ENCODE assay signal across 17 mouse cellular contexts in the genomic region with DNA sequence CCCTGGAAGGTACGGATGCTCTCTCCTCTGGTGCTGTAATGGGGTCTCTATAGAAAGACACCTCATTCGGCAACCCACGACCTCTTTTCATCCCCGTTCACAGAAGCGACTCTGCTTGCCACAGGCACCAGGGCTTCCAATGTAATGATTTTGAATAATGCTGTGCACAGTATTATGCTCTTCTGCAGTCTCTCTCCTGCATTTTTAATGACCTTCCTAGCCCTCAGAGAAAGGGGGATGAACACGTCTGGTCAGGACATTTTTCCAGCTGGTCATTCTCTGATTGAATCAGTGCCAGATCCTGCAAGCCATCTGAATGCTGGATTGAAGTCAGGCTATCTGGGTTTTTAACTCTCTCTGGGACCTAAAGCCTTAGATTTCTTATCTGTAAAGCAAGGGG.
DNase-seq lines count a peak whose midpoint lies in the region; ATAC-seq and TF ChIP-seq lines count a peak whose summit lies in the region.
"Had no signal": no experiment of that assay in that cellular context is flagged by ENCODE, and none has a peak within 500 bp of the region (broad histone marks: within the 10 kb centered on the region; RNA-seq: fewer than 3 reads in every experiment).

No protein-coding gene starts in this region.

- H3K27ac ChIP-seq in forebrain, embryonic 15.5 days (replicated peaks): no peak overlapping the region
- H3K27ac ChIP-seq in forebrain, embryonic 12.5 days: no peak overlapping the region
- H3K27ac ChIP-seq in midbrain, postnatal 0 days (ENCODE audit: low read depth, low read length): no peak overlapping the region
- no peak overlapping the region for H3K27ac ChIP-seq in kidney, embryonic 14.5 days (ENCODE audit: low read depth, low read length)
- H3K27ac ChIP-seq in heart, embryonic 11.5 days (ENCODE audit: low read depth, low read length): no peak overlapping the region
- H3K27ac ChIP-seq: kidney, postnatal 0 days; limb, embryonic 10.5 days; liver, embryonic 13.5 days; stomach, embryonic 15.5 days had no signal

- WGBS in forebrain, embryonic 15.5 days: 44% methylated on average over 6 of the region's 6 CpGs
- WGBS in forebrain, embryonic 12.5 days: 40% methylated on average over 6 of the region's 6 CpGs
- WGBS in midbrain, postnatal 0 days: 21% methylated on average over 6 of the region's 6 CpGs
- 79% methylated on average over 6 of the region's 6 CpGs for WGBS in kidney, embryonic 14.5 days
- WGBS in heart, embryonic 11.5 days (ENCODE audit: insufficient replicate concordance): 65% methylated on average over 6 of the region's 6 CpGs

- 0 out of 2 replicates have a peak, but pooled peaks have one; percentile 13 for ATAC-seq in forebrain, embryonic 15.5 days (replicated peaks)
- no peak for ATAC-seq in forebrain, embryonic 12.5 days (ENCODE audit: low FRiP score)
- peak; percentile 36; the same call in 1 of the 2 replicates for ATAC-seq in cerebellum, adult (ENCODE audit: insufficient number of reproducible peaks, low FRiP score, low TSS enrichment)
- no peak for ATAC-seq in midbrain, postnatal 0 days (ENCODE audit: low FRiP score)
- no peak for ATAC-seq in kidney, embryonic 14.5 days (ENCODE audit: low FRiP score, low TSS enrichment)
- ATAC-seq in heart, embryonic 11.5 days (replicated peaks; ENCODE audit: insufficient number of reproducible peaks, low FRiP score, low TSS enrichment): no peak
- ATAC-seq: inflammation-experienced regulatory T-cells, adult 6 months had no signal

- H3K4me1 ChIP-seq in forebrain, embryonic 15.5 days: no peaks in the 10 kb centered on the region
- peaks cover 8% of the 10 kb centered on the region for H3K4me1 ChIP-seq in forebrain, embryonic 12.5 days
- peaks cover 3% of the 10 kb centered on the region for H3K4me1 ChIP-seq in midbrain, postnatal 0 days (ENCODE audit: insufficient read depth, low read length)
- H3K4me1 ChIP-seq in kidney, embryonic 14.5 days (ENCODE audit: control insufficient read depth, insufficient read depth, low read length): no peaks in the 10 kb centered on the region
- no peaks in the 10 kb centered on the region for H3K4me1 ChIP-seq in heart, embryonic 11.5 days (ENCODE audit: control insufficient read depth, insufficient read depth, low read length)
- H3K4me1 ChIP-seq: limb, embryonic 10.5 days; liver, embryonic 13.5 days; stomach, embryonic 15.5 days had no signal

- H3K9me3 ChIP-seq in forebrain, embryonic 15.5 days: no peaks in the 10 kb centered on the region
- no peaks in the 10 kb centered on the region for H3K9me3 ChIP-seq in forebrain, embryonic 12.5 days
- H3K9me3 ChIP-seq in midbrain, postnatal 0 days (ENCODE audit: low read length): no peaks in the 10 kb centered on the region
- H3K9me3 ChIP-seq in kidney, embryonic 14.5 days (ENCODE audit: control insufficient read depth, low read length): no peaks in the 10 kb centered on the region
- no peaks in the 10 kb centered on the region for H3K9me3 ChIP-seq in heart, embryonic 11.5 days (replicated peaks; ENCODE audit: control insufficient read depth, low read length)
- H3K9me3 ChIP-seq: limb, embryonic 10.5 days; stomach, embryonic 15.5 days had no signal

- no peak overlapping the region for H3K4me3 ChIP-seq in forebrain, embryonic 15.5 days
- no peak overlapping the region for H3K4me3 ChIP-seq in forebrain, embryonic 12.5 days (replicated peaks)
- no peak overlapping the region for H3K4me3 ChIP-seq in midbrain, postnatal 0 days (ENCODE audit: low read depth, low read length)
- H3K4me3 ChIP-seq in kidney, embryonic 14.5 days (ENCODE audit: low read length): no peak overlapping the region
- no peak overlapping the region for H3K4me3 ChIP-seq in heart, embryonic 11.5 days (ENCODE audit: low read depth, low read length)
- H3K4me3 ChIP-seq: erythroblast, embryonic 14.5 days; limb, embryonic 10.5 days; liver, embryonic 13.5 days; myocyte; stomach, embryonic 15.5 days had no signal

- DNase-seq in cerebellum, postnatal 25 days: peak; percentile 57 to 61
- peak; percentile 61 for DNase-seq in midbrain, postnatal 0 days (ENCODE audit: low spot score)
- DNase-seq in lung, postnatal 4 days: no peak
- DNase-seq: layer of hippocampus, adult 9-11 months; liver, embryonic 13.5 days; lung, postnatal 14 days had no signal

- no peak overlapping the region for H3K9ac ChIP-seq in forebrain, embryonic 15.5 days (replicated peaks)
- H3K9ac ChIP-seq in forebrain, embryonic 12.5 days: no peak overlapping the region
- no peak overlapping the region for H3K9ac ChIP-seq in midbrain, postnatal 0 days (replicated peaks; ENCODE audit: low read length, poor library complexity, severe bottlenecking)
- H3K9ac ChIP-seq in kidney, embryonic 14.5 days (ENCODE audit: low read depth, low read length): no peak overlapping the region
- no peak overlapping the region for H3K9ac ChIP-seq in heart, embryonic 11.5 days (ENCODE audit: low read depth, low read length)
- H3K9ac ChIP-seq: liver, embryonic 13.5 days; stomach, embryonic 15.5 days had no signal

- TF ChIP-seq CTCF in midbrain, postnatal 0 days (IDR thresholded peaks at IDR 0.05): no peak

- H3K4me2 ChIP-seq in forebrain, embryonic 15.5 days (replicated peaks): no peak overlapping the region
- no peak overlapping the region for H3K4me2 ChIP-seq in forebrain, embryonic 12.5 days
- H3K4me2 ChIP-seq in midbrain, postnatal 0 days (ENCODE audit: low read depth, low read length, poor library complexity, severe bottlenecking): peak overlapping the region; percentile 32; the same call in 1 of the 2 replicates
- no peak overlapping the region for H3K4me2 ChIP-seq in kidney, embryonic 14.5 days (replicated peaks; ENCODE audit: low read depth, low read length)
- H3K4me2 ChIP-seq in heart, embryonic 11.5 days: no peak overlapping the region
- H3K4me2 ChIP-seq: liver, embryonic 13.5 days; stomach, embryonic 15.5 days had no signal

- H3K27me3 ChIP-seq in forebrain, embryonic 15.5 days: no peaks in the 10 kb centered on the region
- H3K27me3 ChIP-seq in forebrain, embryonic 12.5 days: no peaks in the 10 kb centered on the region
- no peaks in the 10 kb centered on the region for H3K27me3 ChIP-seq in midbrain, postnatal 0 days (ENCODE audit: insufficient read depth, low read length)
- no peaks in the 10 kb centered on the region for H3K27me3 ChIP-seq in kidney, embryonic 14.5 days (ENCODE audit: control insufficient read depth, insufficient read depth, low read length)
- no peaks in the 10 kb centered on the region for H3K27me3 ChIP-seq in heart, embryonic 11.5 days (ENCODE audit: control insufficient read depth, insufficient read depth, low read length)
- H3K27me3 ChIP-seq: liver, embryonic 13.5 days; stomach, embryonic 15.5 days had no signal

- H3K36me3 ChIP-seq in forebrain, embryonic 15.5 days: no peaks in the 10 kb centered on the region
- H3K36me3 ChIP-seq in forebrain, embryonic 12.5 days (replicated peaks): no peaks in the 10 kb centered on the region
- H3K36me3 ChIP-seq in midbrain, postnatal 0 days (ENCODE audit: insufficient read depth, low read length): no peaks in the 10 kb centered on the region
- no peaks in the 10 kb centered on the region for H3K36me3 ChIP-seq in kidney, embryonic 14.5 days (ENCODE audit: control insufficient read depth, insufficient read depth, low read length)
- no peaks in the 10 kb centered on the region for H3K36me3 ChIP-seq in heart, embryonic 11.5 days (ENCODE audit: control insufficient read depth, insufficient read depth, low read length)
- H3K36me3 ChIP-seq: limb, embryonic 10.5 days; liver, embryonic 13.5 days; stomach, embryonic 15.5 days had no signal

Comparison
In these comparisons a context has a peak if more than half of its experiments do, and no peak if none do; other contexts are left out.
1. ATAC-seq: peak in forebrain, embryonic 15.5 days (single experiment) and cerebellum, adult (single experiment); none in forebrain, embryonic 12.5 days (single experiment), midbrain, postnatal 0 days (single experiment), kidney, embryonic 14.5 days (single experiment) and heart, embryonic 11.5 days (single experiment).
2. DNase-seq: peak in cerebellum, postnatal 25 days (2 of 2) and midbrain, postnatal 0 days (single experiment); none in lung, postnatal 4 days (0 of 2).